Mouse (Mus musculus): ENCODE results near the gene Olfm3.

DNA sequence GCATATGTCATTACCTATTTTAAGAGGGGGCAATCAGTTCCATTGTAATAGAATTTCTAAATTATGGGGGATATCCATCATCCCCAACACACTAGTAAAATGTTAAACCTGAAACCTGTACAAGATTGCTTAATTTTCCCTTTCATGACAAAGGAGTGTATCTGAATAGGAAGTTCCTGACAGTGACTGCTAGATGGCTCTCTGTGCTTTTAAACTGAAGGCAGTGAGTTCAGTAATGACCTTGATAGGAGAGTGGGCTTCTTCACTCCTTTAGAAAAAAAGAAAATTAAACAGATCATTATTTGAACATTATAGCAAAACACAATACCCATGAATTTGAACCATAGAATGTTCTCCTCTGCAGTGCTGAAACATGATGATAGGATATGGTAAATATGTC is 3.7 kb downstream of the Olfm3 start:
- TF ChIP-seq POLR2A (IDR thresholded peaks at IDR 0.05; ENCODE audit: low read depth, low read length) (no peak), CTCF (conservative IDR thresholded peaks at IDR 0.05; ENCODE audit: insufficient read depth, insufficient read length, low read depth, low read length) (no peak)

Measured in kidney, adult 2 months (tissue).